Mouse (Mus musculus) lung, postnatal 36 days (tissue): ENCODE measurements around the gene Aplp2.

ENCODE experiments used
- DNase-seq: peaks from one replicate; pipeline ENCODE4 v3.0.0; 2022; ENCODE audit warnings: mixed read lengths

Gene Aplp2

DNA sequence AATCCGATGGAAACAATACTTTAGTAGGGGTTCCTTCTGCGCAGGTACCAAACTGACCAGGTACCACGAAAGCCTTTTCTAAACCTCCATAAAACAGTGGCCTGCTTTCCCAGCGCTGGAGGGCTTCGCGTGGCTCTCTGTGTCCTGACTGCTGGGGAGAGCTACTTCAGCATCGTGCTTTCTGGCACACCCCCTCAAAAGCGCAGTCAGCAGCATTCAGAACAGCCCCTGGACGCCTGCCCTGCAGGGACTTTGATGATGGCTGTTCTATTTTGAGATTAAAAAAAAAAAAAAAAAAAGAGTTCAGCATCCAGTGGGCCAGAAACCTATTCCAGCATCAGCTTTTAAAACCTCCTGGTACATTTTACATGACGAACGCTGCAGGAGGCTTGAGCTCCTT, 14.2 kb upstream of the Aplp2 start:
- no peak for DNase-seq

- DNase-seq: peak; percentile 68
Measured at GRCm38 (mm10) chr9:31223475-31223874, 11.9 kb upstream of the Aplp2 start.

DNA sequence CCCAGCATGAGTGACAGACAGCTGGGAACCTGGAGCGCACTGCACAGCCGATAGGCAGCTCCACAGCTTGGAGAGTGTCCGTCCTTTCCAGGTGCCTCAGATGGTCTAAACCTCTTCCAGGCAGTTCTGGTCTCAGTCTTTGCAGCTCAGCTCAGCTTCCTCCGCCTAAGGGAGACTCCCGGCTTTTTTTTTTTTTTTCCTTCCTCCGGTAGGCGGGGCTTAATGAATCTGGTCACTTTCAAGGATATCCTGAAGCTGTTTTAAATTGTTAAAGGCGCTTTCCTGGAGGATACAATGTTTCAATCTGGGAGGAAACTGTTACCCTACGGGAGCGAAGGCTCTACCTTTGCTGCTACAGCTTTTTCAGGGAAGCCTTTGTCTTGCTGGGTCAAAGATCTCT, 9.6 kb upstream of the Aplp2 start:
- DNase-seq: no peak

DNA sequence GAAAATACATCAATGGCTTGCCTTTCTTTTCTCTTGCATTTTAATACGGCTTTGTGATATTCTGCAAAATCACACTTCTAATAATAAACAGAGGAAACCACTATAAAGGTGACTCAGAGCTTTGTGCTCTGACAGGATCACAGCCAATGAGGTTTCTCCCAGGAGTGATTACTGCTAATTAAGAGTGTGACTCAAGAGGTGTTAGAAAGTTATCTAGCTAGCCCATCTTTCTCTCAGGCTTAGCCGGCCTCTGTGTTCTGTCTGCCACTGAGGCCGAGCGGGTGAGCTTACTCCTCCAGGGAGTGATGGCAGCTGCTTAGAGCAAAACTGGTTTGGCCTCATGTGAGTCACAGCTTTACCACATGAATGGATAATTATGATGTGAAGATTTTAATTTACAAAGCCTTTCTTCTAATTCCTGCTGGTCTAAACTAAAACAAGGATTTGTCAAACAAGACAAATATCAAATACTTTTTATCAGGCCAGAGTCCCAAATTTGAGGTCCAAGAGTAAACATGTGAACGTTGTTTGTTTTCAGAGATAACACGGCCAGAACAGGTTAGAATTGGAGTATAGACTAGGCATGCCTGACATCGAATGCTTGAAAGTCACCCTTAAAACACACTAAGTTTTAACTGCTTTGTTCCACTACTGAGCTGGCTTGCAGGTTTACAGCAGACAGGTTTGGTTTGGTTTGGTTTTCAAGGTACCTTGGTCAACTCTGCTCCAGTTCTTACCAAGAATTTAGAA, 6.2 kb upstream of the Aplp2 start:
- no peak for DNase-seq

GRCm38 (mm10) chr9:31212500-31213008, 939 bp upstream of the Aplp2 start:
- no peak for DNase-seq

- DNase-seq: peak; percentile 54
Measured at GRCm38 (mm10) chr9:31210749-31211689, 596 bp downstream of the Aplp2 start.

GRCm38 (mm10) chr9:31210163-31210562, 1.5 kb downstream of the Aplp2 start:
- DNase-seq: no peak

DNA sequence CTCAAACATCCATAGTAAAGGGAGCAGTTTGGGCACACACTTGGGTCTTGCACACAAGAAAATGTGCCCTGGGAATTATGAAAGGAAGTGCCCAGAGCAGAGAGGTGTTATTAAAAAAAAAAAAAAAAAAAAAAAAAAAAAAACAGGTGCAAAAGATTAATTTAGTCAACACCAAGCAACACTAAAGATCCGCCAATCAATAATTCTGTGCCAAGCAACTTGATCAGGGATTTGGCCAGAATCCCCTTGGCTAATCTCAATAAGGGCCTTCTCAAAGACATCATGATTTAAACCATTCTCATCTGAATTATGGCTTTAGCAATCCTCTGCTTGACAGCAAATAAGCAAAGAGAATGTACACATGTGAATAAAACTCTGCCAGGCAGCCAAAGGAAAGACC, 2.1 kb downstream of the Aplp2 start:
- no peak for DNase-seq

DNA sequence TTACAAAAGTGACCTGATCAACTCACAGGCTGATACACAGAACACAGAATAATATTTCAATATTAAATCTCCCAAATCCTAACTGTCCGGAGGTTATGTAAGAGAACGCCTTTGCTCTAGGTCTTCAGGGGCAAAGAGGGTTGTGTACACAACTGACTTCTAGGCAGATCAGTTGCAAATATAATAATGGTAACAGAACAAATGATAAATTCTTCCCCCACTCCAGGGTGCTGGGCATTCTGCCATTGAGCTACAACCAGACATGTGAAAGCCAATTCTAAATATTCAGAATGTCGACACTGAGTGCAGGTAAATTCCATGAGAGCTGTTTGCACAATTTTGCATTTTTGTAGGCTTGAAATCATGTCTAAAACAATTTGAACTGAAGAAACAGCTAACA, 3.9 kb downstream of the Aplp2 start:
- DNase-seq: peak; percentile 61

DNA sequence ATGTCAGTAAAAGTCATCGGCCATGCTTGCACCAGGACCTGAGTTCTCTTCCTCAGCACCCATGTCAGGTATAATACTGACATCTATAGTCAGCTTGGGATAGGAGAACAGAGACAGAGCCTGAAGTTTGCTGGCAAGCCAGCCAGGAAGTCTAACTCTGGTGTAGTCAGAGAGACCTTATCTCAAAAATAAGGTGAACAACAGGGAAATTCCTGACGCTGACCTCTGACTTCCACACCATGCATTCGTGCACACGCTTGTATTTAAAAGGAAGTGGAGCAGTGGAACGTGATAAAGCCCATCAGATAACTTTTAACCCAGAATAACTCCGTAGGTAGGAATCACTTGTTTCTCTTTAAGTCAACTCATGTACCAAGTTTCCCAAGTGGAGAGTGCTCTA, 6.9 kb downstream of the Aplp2 start:
- peak; percentile 41 for DNase-seq

DNA sequence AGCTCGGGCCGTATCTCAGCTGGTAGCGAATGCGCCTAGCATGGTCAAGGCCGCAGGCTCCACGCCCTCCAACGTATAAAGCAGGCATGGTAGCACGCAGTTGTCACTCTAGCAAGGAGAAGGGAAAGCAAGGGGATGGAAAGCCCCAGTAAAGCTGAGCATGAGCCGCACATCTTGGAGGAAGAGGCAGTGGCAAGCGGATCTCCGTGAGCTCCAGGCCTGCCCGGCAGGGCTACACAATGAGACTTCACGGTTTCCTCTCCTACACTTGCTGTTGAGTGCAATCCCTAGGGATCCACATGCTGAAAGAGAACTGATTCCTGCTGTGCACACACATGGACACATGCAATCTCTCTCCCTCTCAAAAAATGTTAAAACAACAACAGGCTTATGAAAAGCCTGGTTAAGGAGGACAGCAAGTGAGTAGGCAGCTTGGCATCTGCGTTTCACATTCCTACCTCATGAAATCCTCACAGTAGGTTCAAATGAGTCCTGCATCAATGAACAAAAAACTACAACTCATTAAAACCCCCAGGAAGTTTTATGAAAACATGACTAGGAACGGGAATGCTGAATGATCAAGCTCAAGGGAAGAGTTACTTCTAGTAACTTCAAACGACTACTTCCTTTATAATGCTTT, 7.9 kb downstream of the Aplp2 start:
- no peak for DNase-seq

GRCm38 (mm10) chr9:31203068-31203467, 8.5 kb downstream of the Aplp2 start:
- no peak for DNase-seq

- DNase-seq: no peak
Measured at GRCm38 (mm10) chr9:31198614-31199013, 13.0 kb downstream of the Aplp2 start.

GRCm38 (mm10) chr9:31197782-31198181, 13.8 kb downstream of the Aplp2 start:
- DNase-seq: no peak

DNA sequence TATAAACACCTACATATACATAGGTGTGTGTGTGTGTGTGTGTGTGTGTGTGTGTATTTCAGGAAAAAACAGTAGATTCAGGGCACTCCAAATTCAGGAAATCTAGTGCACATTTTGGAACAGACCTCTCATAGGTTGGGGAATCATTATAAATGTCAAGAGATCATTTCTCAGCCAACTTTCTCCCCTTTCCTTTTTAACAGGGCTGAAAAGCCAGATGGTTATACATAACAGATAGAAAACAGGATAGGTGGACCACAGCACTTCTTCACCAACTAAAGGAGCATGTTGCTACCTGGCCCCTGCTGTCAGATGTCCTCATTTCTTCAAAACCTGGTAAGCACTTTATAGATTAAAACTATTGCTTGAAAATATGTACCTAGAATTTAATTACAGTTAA, 14.9 kb downstream of the Aplp2 start:
- no peak for DNase-seq

DNA sequence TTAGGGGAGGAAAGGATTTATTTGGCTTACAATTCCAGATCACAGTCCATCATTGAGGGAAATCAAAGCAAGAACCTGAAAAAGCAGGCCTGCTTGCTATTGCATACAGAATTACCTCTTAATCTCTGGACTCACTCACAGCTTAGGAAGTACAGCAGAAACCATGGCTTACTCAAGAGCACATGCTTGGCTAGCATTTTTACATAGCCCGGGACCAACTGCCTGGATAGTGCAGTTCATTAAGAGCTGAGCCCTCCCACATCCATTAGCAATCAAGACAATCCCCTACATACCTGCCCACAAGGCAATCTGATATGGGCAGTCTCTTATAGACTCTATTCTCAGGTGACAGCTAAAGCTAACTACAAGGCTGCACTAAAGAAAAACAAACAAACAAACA, 16.0 kb downstream of the Aplp2 start:
- DNase-seq: no peak

GRCm38 (mm10) chr9:31192378-31192777, 19.2 kb downstream of the Aplp2 start:
- DNase-seq: no peak

GRCm38 (mm10) chr9:31191543-31191942, 20.1 kb downstream of the Aplp2 start:
- DNase-seq: no peak

DNA sequence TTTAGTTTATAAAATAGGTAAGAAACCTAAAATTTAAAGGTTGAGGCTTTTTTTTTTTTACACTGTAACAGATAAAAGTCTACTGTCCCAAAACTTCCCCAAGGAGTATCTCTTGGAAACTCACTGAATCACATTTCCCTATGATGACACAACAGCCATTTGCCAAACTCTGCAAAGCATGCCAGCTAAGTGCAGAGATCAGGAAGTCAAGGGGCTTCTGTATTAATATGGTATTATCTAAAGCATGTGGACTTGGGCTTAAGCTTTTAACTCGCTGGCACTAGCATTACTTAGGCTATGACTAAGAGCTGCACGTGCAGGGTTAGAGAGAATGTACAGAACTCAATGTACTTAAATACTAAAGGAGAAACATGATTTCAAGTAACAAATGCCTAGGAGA, 22.4 kb downstream of the Aplp2 start:
- DNase-seq: no peak

DNA sequence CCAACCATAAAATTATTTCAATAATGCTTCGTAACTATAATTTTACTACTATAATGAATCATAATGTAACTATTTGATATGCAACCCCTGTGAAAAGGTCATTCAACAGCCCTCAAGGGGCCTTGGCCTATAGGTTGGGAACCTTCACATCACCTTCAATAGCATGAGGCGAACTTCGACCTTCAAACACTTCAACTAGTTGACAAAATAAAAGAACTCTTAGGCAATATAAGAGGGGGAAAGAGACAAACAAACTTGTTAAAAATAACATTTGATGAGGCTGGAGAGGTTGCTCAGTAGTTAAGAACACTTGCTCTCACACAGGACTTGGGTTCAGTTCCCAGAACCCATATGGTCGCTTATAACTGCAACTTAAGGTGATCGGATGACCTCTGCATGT, 27.2 kb downstream of the Aplp2 start:
- no peak for DNase-seq

DNA sequence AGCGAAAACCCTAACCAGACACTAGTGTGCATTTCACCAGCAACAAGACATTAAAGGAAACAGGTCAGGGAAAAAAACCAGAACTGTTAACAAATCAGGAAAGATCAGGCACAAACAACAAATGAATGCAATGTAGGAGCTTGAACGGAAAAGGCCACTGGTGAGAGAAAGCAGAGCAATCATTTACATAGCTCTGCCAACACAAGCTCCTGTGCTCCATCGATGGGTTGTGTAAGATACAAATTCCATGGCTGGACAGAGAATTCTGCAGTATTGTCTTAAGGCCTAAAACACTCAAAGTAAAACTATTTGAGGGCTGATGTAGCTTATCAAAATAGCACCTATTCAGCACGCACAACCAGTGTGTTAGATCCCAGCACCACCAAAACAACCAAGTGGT, 28.6 kb downstream of the Aplp2 start:
- no peak for DNase-seq

- DNase-seq: no peak
Measured at GRCm38 (mm10) chr9:31181291-31182085, 30.1 kb downstream of the Aplp2 start.

DNA sequence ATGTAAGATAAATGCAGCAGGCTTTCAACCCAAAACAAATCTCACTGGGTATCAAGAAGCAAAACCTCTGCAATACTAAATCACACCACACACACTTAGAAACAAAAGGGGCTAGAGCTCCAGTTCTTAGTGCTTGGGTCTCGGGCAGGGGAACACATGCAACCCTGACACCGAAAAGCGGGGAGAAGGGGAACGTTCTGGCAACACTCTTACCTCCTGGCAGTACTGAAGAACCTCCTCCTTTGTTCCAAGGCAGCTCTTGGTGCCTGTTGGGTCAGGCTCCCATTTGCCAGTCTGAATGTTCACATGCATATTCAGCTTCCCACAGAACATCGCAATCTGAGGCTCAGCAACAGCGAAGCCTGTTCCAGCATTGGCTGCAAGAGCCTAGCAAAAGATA, 33.9 kb downstream of the Aplp2 start:
- DNase-seq: no peak
